Mouse (Mus musculus): Measurements from ENCODE around the gene Stim2. TPM values are rescaled to one million over a fixed set of nuclear protein-coding genes. Genes with fewer than 3 reads are reported as not detected.
A peak's percentile ranks its signal among the peaks of the same experiment; 100 is the strongest.

The Stim2 gene
- polyA plus RNA-seq, 1 experiment: 23.6 TPM

DNA sequence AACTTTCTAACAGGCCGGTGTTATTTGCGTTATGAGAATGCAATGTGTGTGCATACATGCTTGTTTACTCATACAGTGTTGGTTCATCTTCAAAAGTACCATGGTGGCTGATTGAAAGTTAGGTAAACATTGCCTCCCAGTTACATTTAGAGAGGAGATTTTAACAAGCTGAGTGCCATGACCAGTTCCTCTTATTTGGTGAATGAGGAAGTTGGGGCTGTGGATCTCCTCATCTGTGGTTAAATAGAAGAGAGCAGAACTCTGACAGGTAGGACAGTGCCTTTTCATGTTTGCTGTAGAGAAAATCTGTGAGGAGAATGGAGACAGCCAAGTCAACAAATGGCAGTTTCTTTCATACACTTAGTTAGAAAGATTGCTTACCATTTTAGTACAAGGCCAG lies 27.3 kb downstream of the Stim2 start:
- peaks cover 4% of the 10 kb centered on the region for H3K36me3 ChIP-seq (ENCODE audit: control insufficient read depth, insufficient read depth)
- no peak overlapping the region for H3K4me3 ChIP-seq
- no peak overlapping the region for H3K4me2 ChIP-seq (ENCODE audit: low read depth)
- TF ChIP-seq USF1 (IDR thresholded peaks at IDR 0.05; ENCODE audit: low read depth) (no peak), E2F4 (IDR thresholded peaks at IDR 0.05; ENCODE audit: insufficient read depth) (no peak), REST (IDR thresholded peaks at IDR 0.05; ENCODE audit: insufficient read depth, insufficient read length) (no peak), POLR2AphosphoS2 (IDR thresholded peaks at IDR 0.05; ENCODE audit: insufficient read length, low read depth) (no peak), SRF (IDR thresholded peaks at IDR 0.05; ENCODE audit: control insufficient read depth, insufficient read length, low read depth) (no peak), POLR2A (IDR thresholded peaks at IDR 0.05; ENCODE audit: insufficient read length, low read depth) (no peak), CEBPB (IDR thresholded peaks at IDR 0.05; ENCODE audit: insufficient read depth, poor library complexity, severe bottlenecking) (no peak), TCF3 (IDR thresholded peaks at IDR 0.05; ENCODE audit: insufficient read length, low read depth) (no peak), TCF12 (IDR thresholded peaks at IDR 0.05; ENCODE audit: insufficient read depth, poor library complexity, severe bottlenecking) (no peak), MYOG (IDR thresholded peaks at IDR 0.05; ENCODE audit: control insufficient read depth in 1 of 3, insufficient read depth in 1 of 3, insufficient read length in 2 of 3, low read depth in 2 of 3) (no peak), MAX (IDR thresholded peaks at IDR 0.05; ENCODE audit: low read depth) (no peak), MYOD1 (IDR thresholded peaks at IDR 0.05; ENCODE audit: control insufficient read depth in 1 of 3, insufficient read length in 2 of 3, low read depth in 2 of 3) (no peak)
- no peaks in the 10 kb centered on the region for H3K27me3 ChIP-seq (ENCODE audit: control insufficient read depth, insufficient read depth, insufficient read length)
- peaks cover 98% of the 10 kb centered on the region for H3K79me2 ChIP-seq (ENCODE audit: control insufficient read depth, insufficient read depth)
- no peak overlapping the region for H3ac ChIP-seq (ENCODE audit: control insufficient read depth, insufficient read length)

DNA sequence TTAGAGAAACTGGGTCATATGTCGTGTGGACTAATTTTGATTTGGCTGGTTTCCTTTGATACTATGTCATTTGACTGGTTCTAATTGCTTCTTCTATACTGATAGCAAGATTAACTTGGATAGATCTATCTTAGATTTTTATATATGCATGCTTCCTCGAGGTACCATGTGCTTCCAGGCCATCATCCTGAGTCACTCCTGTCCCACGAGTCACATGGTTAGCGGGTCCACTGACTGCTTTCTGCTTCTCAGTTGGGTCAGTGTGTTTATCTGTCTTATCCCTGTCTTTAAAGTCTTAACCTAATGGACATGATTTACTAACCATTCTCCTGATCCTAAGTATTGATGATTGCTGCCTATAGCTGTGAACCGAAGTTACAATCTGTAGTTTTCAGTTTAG lies 34.9 kb downstream of the Stim2 start:
- Histone ChIP-seq H3K79me2 (ENCODE audit: control insufficient read depth, insufficient read depth) (peaks cover 100% of the 10 kb centered on the region), H3K36me3 (ENCODE audit: control insufficient read depth, insufficient read depth) (no peaks in the 10 kb centered on the region)

DNA sequence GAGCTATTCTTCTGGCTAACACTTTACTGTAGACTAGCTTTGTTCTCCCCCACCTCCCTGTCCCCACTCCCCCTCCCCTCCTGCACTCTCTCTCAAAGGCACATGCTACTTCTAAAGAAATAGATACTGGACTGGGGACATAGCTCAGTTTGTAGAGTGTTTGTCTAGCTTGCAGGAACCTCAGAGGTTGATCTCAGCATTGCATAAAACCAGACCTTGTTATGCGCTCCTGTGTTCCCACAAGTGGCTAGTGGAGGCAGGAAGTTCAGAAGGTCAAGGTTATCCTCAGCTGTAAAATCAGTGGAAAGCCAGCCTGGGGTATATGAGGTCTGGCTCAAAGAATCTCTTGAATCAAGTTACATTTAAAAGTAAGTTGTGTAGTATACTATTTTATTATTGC lies 36.4 kb downstream of the Stim2 start:
- Histone ChIP-seq H3K79me2 (ENCODE audit: control insufficient read depth, insufficient read depth) (peaks cover 100% of the 10 kb centered on the region), H3K36me3 (ENCODE audit: control insufficient read depth, insufficient read depth) (no peaks in the 10 kb centered on the region), H3ac (ENCODE audit: control insufficient read depth, insufficient read length) (no peak overlapping the region), H3K4me2 (ENCODE audit: low read depth) (no peak overlapping the region), H3K4me3 (no peak overlapping the region), H3K27me3 (ENCODE audit: control insufficient read depth, insufficient read depth, insufficient read length) (no peaks in the 10 kb centered on the region)
- TF ChIP-seq USF1 (IDR thresholded peaks at IDR 0.05; ENCODE audit: low read depth) (no peak), POLR2A (IDR thresholded peaks at IDR 0.05; ENCODE audit: insufficient read length, low read depth) (no peak), MAX (IDR thresholded peaks at IDR 0.05; ENCODE audit: low read depth) (no peak), E2F4 (IDR thresholded peaks at IDR 0.05; ENCODE audit: insufficient read depth) (no peak), TCF12 (IDR thresholded peaks at IDR 0.05; ENCODE audit: insufficient read depth, poor library complexity, severe bottlenecking) (no peak), MYOD1 (IDR thresholded peaks at IDR 0.05; ENCODE audit: control insufficient read depth in 1 of 3, insufficient read length in 2 of 3, low read depth in 2 of 3) (no peak), SRF (IDR thresholded peaks at IDR 0.05; ENCODE audit: control insufficient read depth, insufficient read length, low read depth) (no peak), TCF3 (IDR thresholded peaks at IDR 0.05; ENCODE audit: insufficient read length, low read depth) (no peak), POLR2AphosphoS2 (IDR thresholded peaks at IDR 0.05; ENCODE audit: insufficient read length, low read depth) (no peak), MYOG (IDR thresholded peaks at IDR 0.05; ENCODE audit: control insufficient read depth in 1 of 3, insufficient read depth in 1 of 3, insufficient read length in 2 of 3, low read depth in 2 of 3) (no peak), CEBPB (IDR thresholded peaks at IDR 0.05; ENCODE audit: insufficient read depth, poor library complexity, severe bottlenecking) (no peak), REST (IDR thresholded peaks at IDR 0.05; ENCODE audit: insufficient read depth, insufficient read length) (no peak)

More for the DNA sequence above, 34.9 kb downstream of the Stim2 start:
- peak; percentile 23 for TF ChIP-seq USF1 (IDR thresholded peaks at IDR 0.05; ENCODE audit: low read depth)
- no peak for TF ChIP-seq POLR2A (IDR thresholded peaks at IDR 0.05; ENCODE audit: insufficient read length, low read depth)
- no peak overlapping the region for H3K4me2 ChIP-seq (ENCODE audit: low read depth)
- H3K4me3 ChIP-seq: no peak overlapping the region
- H3ac ChIP-seq (ENCODE audit: control insufficient read depth, insufficient read length): no peak overlapping the region
- H3K27me3 ChIP-seq (ENCODE audit: control insufficient read depth, insufficient read depth, insufficient read length): no peaks in the 10 kb centered on the region

DNA sequence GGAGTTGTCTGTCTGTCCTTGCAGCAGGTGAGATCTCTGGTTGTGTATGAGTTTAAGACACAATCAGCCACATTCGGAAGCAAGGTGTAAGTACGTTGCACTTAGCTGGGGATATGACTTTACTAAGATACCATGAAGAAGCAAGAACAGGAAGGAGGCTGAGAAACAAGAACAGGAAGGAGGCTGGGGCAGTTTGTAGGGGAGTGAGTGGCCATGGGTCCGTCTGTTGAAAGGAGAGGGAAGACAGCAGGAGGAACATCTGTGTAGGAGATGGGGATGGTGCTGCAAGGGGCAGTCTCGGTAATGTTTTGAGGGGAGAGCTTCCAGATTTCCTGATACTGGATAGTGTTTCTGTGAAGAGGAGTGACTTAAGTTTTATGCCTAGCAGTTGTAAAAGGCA lies 40.3 kb downstream of the Stim2 start:
- peaks cover 100% of the 10 kb centered on the region for H3K79me2 ChIP-seq (ENCODE audit: control insufficient read depth, insufficient read depth)
- no peak overlapping the region for H3K4me3 ChIP-seq
- no peaks in the 10 kb centered on the region for H3K36me3 ChIP-seq (ENCODE audit: control insufficient read depth, insufficient read depth)
- no peak overlapping the region for H3K4me2 ChIP-seq (ENCODE audit: low read depth)
- H3ac ChIP-seq (ENCODE audit: control insufficient read depth, insufficient read length): no peak overlapping the region
- TF ChIP-seq E2F4 (IDR thresholded peaks at IDR 0.05; ENCODE audit: insufficient read depth) (no peak), MAX (IDR thresholded peaks at IDR 0.05; ENCODE audit: low read depth) (no peak), POLR2A (IDR thresholded peaks at IDR 0.05; ENCODE audit: insufficient read length, low read depth) (no peak), TCF12 (IDR thresholded peaks at IDR 0.05; ENCODE audit: insufficient read depth, poor library complexity, severe bottlenecking) (no peak), POLR2AphosphoS2 (IDR thresholded peaks at IDR 0.05; ENCODE audit: insufficient read length, low read depth) (no peak), REST (IDR thresholded peaks at IDR 0.05; ENCODE audit: insufficient read depth, insufficient read length) (no peak), USF1 (IDR thresholded peaks at IDR 0.05; ENCODE audit: low read depth) (no peak), SRF (IDR thresholded peaks at IDR 0.05; ENCODE audit: control insufficient read depth, insufficient read length, low read depth) (no peak), TCF3 (IDR thresholded peaks at IDR 0.05; ENCODE audit: insufficient read length, low read depth) (no peak), MYOG (IDR thresholded peaks at IDR 0.05; ENCODE audit: control insufficient read depth in 1 of 3, insufficient read depth in 1 of 3, insufficient read length in 2 of 3, low read depth in 2 of 3) (no peak), CEBPB (IDR thresholded peaks at IDR 0.05; ENCODE audit: insufficient read depth, poor library complexity, severe bottlenecking) (no peak), MYOD1 (IDR thresholded peaks at IDR 0.05; ENCODE audit: control insufficient read depth in 1 of 3, insufficient read length in 2 of 3, low read depth in 2 of 3) (no peak)
- H3K27me3 ChIP-seq (ENCODE audit: control insufficient read depth, insufficient read depth, insufficient read length): no peaks in the 10 kb centered on the region

DNA sequence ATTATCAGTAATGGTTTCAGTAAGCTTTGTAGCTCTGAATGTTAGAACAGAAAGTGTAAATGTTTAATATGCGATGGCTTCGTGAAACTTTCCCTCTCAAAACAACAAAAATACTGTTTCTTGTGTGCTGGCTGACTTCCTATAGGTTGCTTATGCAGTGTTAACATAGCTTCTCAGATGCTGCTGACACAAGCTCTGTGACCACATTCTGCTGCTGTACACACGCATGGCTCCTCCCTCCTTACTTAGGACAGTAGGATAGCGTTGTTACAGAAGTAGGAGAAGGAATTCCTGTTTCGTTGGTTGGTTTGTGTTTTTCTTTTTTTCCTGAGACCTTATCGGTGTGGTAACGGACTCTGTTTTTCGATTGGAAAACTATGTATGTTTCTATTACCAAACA lies 42.2 kb downstream of the Stim2 start:
- no peak for TF ChIP-seq TCF3 (IDR thresholded peaks at IDR 0.05; ENCODE audit: insufficient read length, low read depth)
- no peak for TF ChIP-seq POLR2AphosphoS2 (IDR thresholded peaks at IDR 0.05; ENCODE audit: insufficient read length, low read depth)
- TF ChIP-seq USF1 (IDR thresholded peaks at IDR 0.05; ENCODE audit: low read depth): no peak
- no peak for TF ChIP-seq TCF12 (IDR thresholded peaks at IDR 0.05; ENCODE audit: insufficient read depth, poor library complexity, severe bottlenecking)
- no peak for TF ChIP-seq SRF (IDR thresholded peaks at IDR 0.05; ENCODE audit: control insufficient read depth, insufficient read length, low read depth)
- no peak for TF ChIP-seq MYOD1 (IDR thresholded peaks at IDR 0.05; ENCODE audit: control insufficient read depth in 1 of 3, insufficient read length in 2 of 3, low read depth in 2 of 3)
- TF ChIP-seq CEBPB (IDR thresholded peaks at IDR 0.05; ENCODE audit: insufficient read depth, poor library complexity, severe bottlenecking): no peak
- TF ChIP-seq MYOG (IDR thresholded peaks at IDR 0.05; ENCODE audit: control insufficient read depth in 1 of 3, insufficient read depth in 1 of 3, insufficient read length in 2 of 3, low read depth in 2 of 3): no peak
- no peak for TF ChIP-seq MAX (IDR thresholded peaks at IDR 0.05; ENCODE audit: low read depth)
- no peak for TF ChIP-seq POLR2A (IDR thresholded peaks at IDR 0.05; ENCODE audit: insufficient read length, low read depth)
- TF ChIP-seq E2F4 (IDR thresholded peaks at IDR 0.05; ENCODE audit: insufficient read depth): no peak
- no peak for TF ChIP-seq REST (IDR thresholded peaks at IDR 0.05; ENCODE audit: insufficient read depth, insufficient read length)
- H3K4me2 ChIP-seq (ENCODE audit: low read depth): no peak overlapping the region
- no peaks in the 10 kb centered on the region for H3K36me3 ChIP-seq (ENCODE audit: control insufficient read depth, insufficient read depth)
- H3K79me2 ChIP-seq (ENCODE audit: control insufficient read depth, insufficient read depth): peaks cover 100% of the 10 kb centered on the region
- no peak overlapping the region for H3K4me3 ChIP-seq
- H3K27me3 ChIP-seq (ENCODE audit: control insufficient read depth, insufficient read depth, insufficient read length): no peaks in the 10 kb centered on the region
- no peak overlapping the region for H3ac ChIP-seq (ENCODE audit: control insufficient read depth, insufficient read length)

Data from myocyte (in vitro differentiated cells).